Mouse (Mus musculus) cerebellum, adult 2 months (tissue): ENCODE measurements around the gene Pradc1. TPM values are rescaled to one million over a fixed set of nuclear protein-coding genes. Genes with fewer than 3 reads are reported as not detected.
A peak's percentile ranks its signal among the peaks of the same experiment; 100 is the strongest.

Source experiments
- DNase-seq, 2 experiments: peaks; one replicate each; pipeline ENCODE4 v3.0.0; 2021
- H3K27ac ChIP-seq: fragments of 200-500 bp; 2 replicates; pipeline ENCODE4 v1.5.1; 2012; ENCODE audit warnings: low read length, control low read depth, inconsistent platforms; ENCODE audit not compliant: insufficient read depth
- H3K27me3 ChIP-seq: fragments of 200-500 bp; 2 replicates; pipeline ENCODE4 v1.6.1; 2012; ENCODE audit warnings: inconsistent platforms, mild to moderate bottlenecking, low read length, moderate library complexity; ENCODE audit not compliant: control insufficient read depth, insufficient read depth
- H3K4me1 ChIP-seq: fragments of 200-500 bp; 2 replicates; pipeline ENCODE4 v1.6.1; 2011; ENCODE audit warnings: low read length; ENCODE audit not compliant: control insufficient read depth, insufficient read depth
- H3K4me3 ChIP-seq: fragments of 200-500 bp; replicated peaks from 2 replicates; pipeline ENCODE3; 2011; ENCODE audit warnings: mild to moderate bottlenecking, low read depth, low read length, control low read depth; ENCODE audit not compliant: insufficient read depth
- CTCF ChIP-seq: fragments of 200-500 bp; IDR thresholded peaks from 2 replicates; pipeline ENCODE4 v1.5.1; 2011; ENCODE audit warnings: low read depth, mild to moderate bottlenecking, control low read depth, low read length, moderate library complexity, borderline replicate concordance; ENCODE audit not compliant: insufficient read depth
- POLR2A ChIP-seq: fragments of 200-500 bp; IDR thresholded peaks from 2 replicates; pipeline ENCODE4 v1.6.1; 2011; ENCODE audit warnings: low read length, control low read depth, borderline replicate concordance; ENCODE audit not compliant: insufficient read depth
- WGBS: fragments of 180-500 bp; shearing (Covaris S2); methylation state at CpG from one replicate; pipeline ENCODE4 v1.1.7; 2018; 5-methylcytosine and 5-hydroxymethylcytosine counted together
- polyA plus RNA-seq: library from polyadenylated mRNA; depleted of rRNA; stranded (reverse); fragments of >200 nt; gene quantifications from 2 replicates; pipeline ENCODE4 v1.2.3, GENCODE M21; 2012; rRNA removed

The Pradc1 gene
- polyA plus RNA-seq, 1 experiment = 21.2 TPM

DNA sequence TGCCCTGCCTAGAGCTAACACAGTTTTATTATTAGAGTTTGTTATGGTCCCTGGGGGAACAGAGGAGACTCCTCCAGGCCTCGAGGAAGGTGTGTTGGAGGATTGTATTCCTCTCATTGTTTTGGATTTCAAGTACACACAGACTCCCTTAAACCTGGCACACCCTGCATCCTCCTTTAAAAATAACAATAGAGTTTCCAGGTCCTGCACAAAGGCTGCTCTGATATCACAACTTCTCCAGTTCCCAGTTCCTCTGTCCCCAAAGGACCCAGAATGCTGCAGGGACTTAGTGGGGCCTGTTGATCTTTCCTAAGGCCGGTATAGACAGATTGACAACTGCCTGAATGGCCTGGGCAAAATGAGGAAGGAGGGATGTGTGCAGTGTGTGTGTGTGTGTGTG, 49.2 kb downstream of the Pradc1 start:
- Histone ChIP-seq H3K27ac (no peak overlapping the region), H3K27me3 (no peaks in the 10 kb centered on the region), H3K4me1 (no peaks in the 10 kb centered on the region; the same call in 1 of the 2 replicates), H3K4me3 (no peak overlapping the region)
- no peak for TF ChIP-seq POLR2A
- no peak for TF ChIP-seq CTCF
- 57% methylated on average over 2 of the region's 2 CpGs for WGBS
- DNase-seq = no peak

DNA sequence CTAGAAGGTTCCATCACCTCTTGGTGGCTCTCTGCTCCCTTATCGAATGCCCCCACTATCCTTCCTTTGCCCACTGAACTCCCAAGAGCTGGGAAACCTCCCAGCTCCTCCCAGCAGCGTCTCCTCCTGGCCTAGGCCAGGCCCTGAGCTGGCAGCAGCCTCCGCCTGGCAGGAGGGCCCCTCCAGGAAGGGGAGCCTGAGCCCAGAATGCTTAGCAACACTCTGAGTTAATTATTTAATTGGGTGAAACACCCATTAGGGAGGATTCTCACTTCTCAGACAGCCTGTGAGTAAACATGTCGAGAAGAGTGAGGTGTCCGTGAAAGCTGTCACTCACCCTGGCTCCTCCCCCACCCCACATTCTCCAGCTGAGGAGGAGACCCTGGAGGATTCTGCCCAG, 52.1 kb downstream of the Pradc1 start:
- no peaks in the 10 kb centered on the region for H3K27me3 ChIP-seq
- TF ChIP-seq POLR2A (no peak), CTCF (no peak)
- no peak overlapping the region for H3K27ac ChIP-seq
- DNase-seq = no peak
- WGBS = 24% methylated on average over 5 of the region's 5 CpGs
- no peaks in the 10 kb centered on the region; the same call in 1 of the 2 replicates for H3K4me1 ChIP-seq
- no peak overlapping the region for H3K4me3 ChIP-seq

DNA sequence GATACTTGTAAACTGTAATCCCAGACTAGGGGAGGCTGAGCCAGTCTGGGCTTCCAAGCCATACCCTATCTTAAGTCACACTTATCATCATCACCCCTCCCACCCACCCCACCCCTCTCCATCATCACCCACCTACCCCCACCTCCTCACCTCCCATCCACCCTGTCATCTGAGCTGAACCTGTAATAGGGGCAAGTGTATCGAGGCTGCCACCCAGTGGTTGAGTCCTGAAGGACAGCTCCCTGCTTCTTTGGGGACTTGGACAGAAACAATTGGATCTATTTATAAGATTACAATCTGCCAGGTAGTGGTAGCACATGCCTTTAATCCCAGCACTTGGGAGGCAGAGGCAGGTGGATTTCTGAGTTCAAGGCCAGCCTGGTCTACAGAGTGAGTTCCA, 54.6 kb downstream of the Pradc1 start:
- Histone ChIP-seq H3K4me3 (no peak overlapping the region), H3K27me3 (no peaks in the 10 kb centered on the region), H3K4me1 (no peaks in the 10 kb centered on the region; the same call in 1 of the 2 replicates), H3K27ac (no peak overlapping the region)
- DNase-seq = no peak
- WGBS = 20% methylated on average over 1 of the region's 1 CpGs
- TF ChIP-seq CTCF (peak; percentile 49; the same call in 1 of the 2 replicates), POLR2A (no peak)

Other genes starting within 250 kb of the Pradc1 start
- 169 and 172 TPM in 2 replicates for gene Sfxn5, start 118.5 kb downstream of the Pradc1 start, polyA plus RNA-seq
- gene Rab11fip5, start 77.3 kb downstream of the Pradc1 start, polyA plus RNA-seq = 70.7 and 75.2 TPM in 2 replicates
- not detected in 2 replicates for gene Noto, start 28.1 kb downstream of the Pradc1 start, polyA plus RNA-seq
- gene Smyd5, start 20.0 kb downstream of the Pradc1 start, polyA plus RNA-seq = 35.3 and 38.8 TPM in 2 replicates
- 207 TPM in 2 replicates for gene Cct7, start 456 bp downstream of the Pradc1 start, polyA plus RNA-seq
- 32.9 and 33.8 TPM in 2 replicates for gene Fbxo41, start 51.0 kb upstream of the Pradc1 start, polyA plus RNA-seq
- gene Egr4, start 61.6 kb upstream of the Pradc1 start, polyA plus RNA-seq = 8.3 and 9.8 TPM in 2 replicates
- 14.1 and 14.9 TPM in 2 replicates for gene Alms1, start 135.6 kb upstream of the Pradc1 start, polyA plus RNA-seq